Mouse (Mus musculus): Measurements from ENCODE around the gene Usp30.

The Usp30 gene

DNA sequence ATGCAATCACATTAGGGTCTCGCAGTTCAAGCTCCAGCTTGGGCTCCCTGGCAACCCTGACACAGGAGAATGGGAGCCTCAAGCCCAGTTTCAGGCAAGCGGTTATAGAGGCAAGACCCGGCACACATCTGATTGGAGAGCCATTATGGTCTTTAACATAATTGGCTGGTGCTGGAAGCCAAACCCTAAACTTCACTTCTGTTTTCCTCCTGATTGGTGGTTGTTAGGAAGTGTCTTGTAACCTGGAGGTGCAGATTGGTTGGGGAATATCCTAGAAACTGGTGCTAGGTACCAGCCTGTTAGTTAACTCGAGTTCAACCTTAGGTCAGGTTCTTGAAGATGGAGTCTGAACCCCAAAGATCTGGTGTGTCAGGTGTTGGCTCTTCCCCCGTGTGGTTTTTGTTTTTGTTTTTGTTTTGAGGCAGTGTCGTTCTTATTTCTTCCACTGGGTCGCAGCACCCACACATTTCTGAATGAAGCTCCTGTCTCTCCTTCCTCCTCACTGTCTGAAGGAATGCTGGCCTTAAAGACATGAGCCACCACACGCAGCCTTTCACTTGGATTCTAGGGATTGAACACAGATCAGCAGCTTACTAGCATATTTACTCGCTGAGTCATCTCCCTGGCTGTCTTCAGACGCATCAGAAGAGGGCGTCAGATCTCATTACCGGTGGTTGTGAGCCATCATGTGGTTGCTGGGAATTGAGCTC is 97.0 kb downstream of the Usp30 start:
- DNase-seq: no peak

GRCm38 (mm10) chr5:114163117-114163696 is 97.9 kb downstream of the Usp30 start:
- no peak for DNase-seq

DNA sequence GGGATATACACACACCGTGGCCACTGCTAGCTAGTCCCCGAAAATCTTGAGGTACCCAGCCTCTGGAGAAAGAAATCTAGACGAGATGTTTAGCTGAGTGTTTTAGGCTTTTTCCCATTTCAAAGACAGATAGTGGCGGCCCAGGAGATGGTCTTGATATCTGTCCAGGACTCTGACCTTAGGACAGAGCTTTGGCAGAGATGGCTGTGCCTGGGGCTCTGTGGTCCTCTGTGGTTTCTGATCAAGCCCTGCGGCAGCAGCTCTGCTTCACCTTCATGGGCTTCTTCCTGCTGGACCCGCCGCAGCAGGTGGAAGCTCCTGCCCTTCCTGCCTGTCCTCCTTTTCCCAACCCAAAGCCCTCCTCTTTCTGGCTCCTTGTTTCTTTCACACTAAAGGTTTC is 105.1 kb downstream of the Usp30 start:
- no peak for DNase-seq

DNA sequence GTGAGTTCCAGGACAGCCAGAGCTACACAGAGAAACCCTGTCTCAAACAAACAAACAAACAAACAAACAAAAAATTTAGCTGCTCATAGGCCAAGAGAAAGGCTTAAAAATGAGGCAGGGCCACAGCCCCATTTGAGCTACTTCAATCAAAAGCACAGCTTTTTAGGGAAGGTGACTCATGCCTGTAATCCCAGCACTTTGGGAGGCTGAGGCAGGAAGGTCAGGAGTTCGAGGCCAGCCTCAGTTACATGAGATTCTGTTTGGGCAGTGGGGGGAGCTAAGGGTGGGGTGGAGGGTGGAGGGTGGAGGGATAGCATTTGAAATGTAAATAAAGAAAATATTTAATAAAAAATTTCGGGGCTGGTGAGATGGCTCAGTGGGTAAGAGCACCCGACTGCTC is 107.7 kb downstream of the Usp30 start:
- no peak for DNase-seq

- DNase-seq: no peak
These were observed 108.2 kb downstream of the Usp30 start for GRCm38 (mm10) chr5:114173458-114173857.

DNA sequence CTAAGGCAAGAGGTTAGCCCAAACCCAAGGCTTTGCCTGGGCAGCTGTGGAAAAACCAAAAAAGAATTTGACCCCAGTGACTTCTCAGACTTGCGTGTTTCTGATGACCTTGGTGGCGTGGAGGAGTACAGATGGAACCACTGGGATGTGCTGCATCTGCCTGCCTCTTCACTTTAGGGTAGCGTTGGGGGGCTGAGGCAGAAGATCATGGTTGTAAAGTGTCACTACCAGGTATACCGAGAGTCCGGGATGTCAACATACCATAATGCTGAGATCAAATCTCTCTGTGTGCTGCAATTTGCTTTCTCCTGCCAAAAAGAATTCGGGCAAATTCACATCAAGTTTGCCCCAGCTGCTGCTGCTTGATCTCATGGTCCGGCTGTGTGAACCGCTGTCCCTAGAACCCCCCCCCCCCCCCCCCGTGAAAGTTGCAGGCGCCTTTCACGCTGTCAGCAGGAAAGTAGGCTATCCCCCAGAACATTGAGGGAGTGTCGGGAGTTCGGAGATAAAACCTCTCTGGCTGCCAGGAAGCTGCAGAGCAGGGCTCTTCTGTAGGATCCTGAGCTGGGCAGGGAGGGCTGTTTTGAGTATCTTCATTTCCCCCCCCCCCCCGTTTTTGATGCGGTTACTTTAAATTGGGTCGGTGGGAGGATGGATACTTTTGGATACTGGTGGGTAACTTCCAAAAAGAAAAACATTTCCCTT is 108.8 kb downstream of the Usp30 start:
- DNase-seq: no peak

Data from lung, postnatal 10 days (tissue).